Mouse (Mus musculus) testis, postnatal 14 days (tissue): ENCODE measurements at regions not wholly inside any gene's neighbourhood (a gene's known extent, or its start where the extent isn't known, plus 50 kb on each side); places are given as distances from the start of the nearest gene placed in this dataset.

Experiments
- DNase-seq: peaks from one replicate; pipeline ENCODE4 v3.0.0; 2021; ENCODE audit warnings: low spot score

DNA sequence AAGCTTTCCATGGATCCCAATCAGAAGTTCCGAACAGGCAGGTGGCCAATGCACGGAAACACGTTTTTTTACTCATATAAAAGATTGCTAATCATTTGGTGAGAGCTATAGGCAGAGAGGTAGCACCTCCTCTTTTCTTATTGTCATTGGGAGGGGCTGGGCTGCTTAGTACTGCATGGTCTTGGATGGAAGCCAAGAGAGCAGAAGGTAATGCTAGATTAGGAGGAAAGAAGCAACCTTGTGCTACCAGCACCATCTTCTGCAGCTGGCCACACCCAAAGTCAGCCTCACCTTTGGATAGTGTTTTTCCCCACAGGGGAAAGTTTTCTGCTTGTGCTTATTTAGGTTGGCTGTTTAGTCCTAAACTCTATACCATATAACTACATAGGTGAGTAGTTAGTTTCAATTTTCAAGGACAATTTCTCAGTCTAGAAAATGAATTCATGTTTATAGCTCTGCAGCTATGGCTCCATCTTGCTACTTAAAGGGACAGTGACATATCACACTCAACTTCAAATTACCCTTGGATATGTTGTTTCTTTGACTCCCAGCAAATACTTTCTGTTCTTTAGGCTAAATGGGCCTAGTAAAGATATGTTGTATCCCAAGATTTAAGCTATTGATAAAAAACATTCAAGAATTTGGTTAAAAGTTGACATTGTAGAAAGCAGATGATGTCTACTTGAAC lies 66.6 kb upstream of the Lcorl start:
- DNase-seq: no peak
